Mouse (Mus musculus) MEL (cell line): ENCODE results near the gene Slc39a13.

Experiments used
- BHLHE40 ChIP-seq: IDR thresholded peaks from 2 replicates; pipeline ENCODE4 v1.6.1; 2012; ENCODE audit warnings: low read depth, mild to moderate bottlenecking, inconsistent platforms, low read length, improper control_type of control experiment, borderline replicate concordance
- CHD2 ChIP-seq: IDR thresholded peaks from 2 replicates; pipeline ENCODE4 v1.6.1; 2011; ENCODE audit warnings: low read length, improper control_type of control experiment
- CTCF ChIP-seq, 3 experiments: IDR thresholded peaks in 2 of 3; conservative IDR thresholded peaks in 1 of 3; 2 replicates each; pipeline ENCODE4 v1.5.1; 2011 to 2012; ENCODE audit warnings: low read length in 3 of 3, low read depth in 2 of 3, mild to moderate bottlenecking in 2 of 3, improper control_type of control experiment in 1 of 3, inconsistent platforms in 1 of 3, mixed read lengths in 1 of 3, moderate library complexity in 1 of 3; ENCODE audit not compliant: control insufficient read depth in 1 of 3, insufficient read depth in 1 of 3, poor library complexity in 1 of 3, severe bottlenecking in 1 of 3
- EP300 ChIP-seq, 2 experiments: IDR thresholded peaks; 2 replicates each; pipeline ENCODE4 v1.6.1; 2011; ENCODE audit warnings: improper control_type of control experiment in 2 of 2, low read length in 2 of 2, low read depth in 1 of 2, mild to moderate bottlenecking in 1 of 2
- MAZ ChIP-seq: IDR thresholded peaks from 2 replicates; pipeline ENCODE4 v1.6.1; 2012; ENCODE audit warnings: low read depth, mild to moderate bottlenecking, inconsistent platforms, low read length, improper control_type of control experiment
- POLR2A ChIP-seq, 2 experiments: IDR thresholded peaks; 2 replicates each; pipeline ENCODE4 v1.6.1; 2011 to 2012; ENCODE audit warnings: low read length in 2 of 2, mild to moderate bottlenecking in 2 of 2, control low read depth in 1 of 2, improper control_type of control experiment in 1 of 2, low read depth in 1 of 2, moderate library complexity in 1 of 2; ENCODE audit not compliant: control insufficient read depth in 1 of 2, insufficient read depth in 1 of 2, poor library complexity in 1 of 2
- SIN3A ChIP-seq: IDR thresholded peaks from 2 replicates; pipeline ENCODE4 v1.6.1; 2012; ENCODE audit warnings: low read length, improper control_type of control experiment, inconsistent platforms
- USF2 ChIP-seq, 2 experiments: IDR thresholded peaks; 2 replicates each; pipeline ENCODE4 v1.6.1; 2011 to 2012; ENCODE audit warnings: improper control_type of control experiment in 2 of 2, low read length in 2 of 2, borderline replicate concordance in 1 of 2, inconsistent platforms in 1 of 2, low read depth in 1 of 2, mild to moderate bottlenecking in 1 of 2; ENCODE audit not compliant: insufficient read depth in 1 of 2
- ZC3H11A ChIP-seq: IDR thresholded peaks from 2 replicates; pipeline ENCODE4 v1.6.1; 2012; ENCODE audit warnings: low read depth, mild to moderate bottlenecking, inconsistent platforms, low read length, improper control_type of control experiment

- TF ChIP-seq CHD2: no peak
- TF ChIP-seq SIN3A: no peak
- no peak for TF ChIP-seq CTCF (IDR thresholded peaks at IDR 0.05 in 2 of 3, conservative IDR thresholded peaks at IDR 0.05 in 1 of 3; ENCODE audit: control insufficient read depth in 1 of 3, insufficient read depth in 1 of 3, low read depth in 2 of 3, low read length in 3 of 3, poor library complexity in 1 of 3, severe bottlenecking in 1 of 3)
- TF ChIP-seq ZC3H11A: no peak
- TF ChIP-seq USF2 (IDR thresholded peaks at IDR 0.05; ENCODE audit: borderline replicate concordance in 1 of 2, insufficient read depth in 1 of 2, low read depth in 1 of 2, low read length in 2 of 2): no peak
- TF ChIP-seq MAZ: no peak
- TF ChIP-seq BHLHE40: no peak
- TF ChIP-seq EP300 (IDR thresholded peaks at IDR 0.05; ENCODE audit: low read depth in 1 of 2, low read length in 2 of 2): no peak
- no peak for TF ChIP-seq POLR2A (IDR thresholded peaks at IDR 0.05; ENCODE audit: control insufficient read depth in 1 of 2, insufficient read depth in 1 of 2, low read depth in 1 of 2, low read length in 2 of 2, poor library complexity in 1 of 2)
Observed at GRCm38 (mm10) chr2:91069306-91070000, 764 bp downstream of the Slc39a13 start.
